Mouse (Mus musculus) liver, postnatal 0 days (tissue): ENCODE results near the gene Zbtb20.

Source experiments
- CTCF ChIP-seq: sonication (generic); IDR thresholded peaks from 2 replicates; pipeline ENCODE4 v1.5.1; 2016; ENCODE audit warnings: antibody characterized with exemption, low read depth
- EP300 ChIP-seq: IDR thresholded peaks from 2 replicates; pipeline ENCODE4 v1.6.1; 2016; ENCODE audit warnings: antibody characterized with exemption, low read depth, mild to moderate bottlenecking

- TF ChIP-seq EP300: no peak
- TF ChIP-seq CTCF: no peak
These were observed 728.0 kb downstream of the Zbtb20 start for GRCm38 (mm10) chr16:43603591-43604141.
